Mouse (Mus musculus): Measurements from ENCODE around the gene Sh3bp1.

Sh3bp1 gene

GRCm38 (mm10) chr15:78948152-78948725 is 48.7 kb downstream of the Sh3bp1 start:
- no peak for DNase-seq

DNA sequence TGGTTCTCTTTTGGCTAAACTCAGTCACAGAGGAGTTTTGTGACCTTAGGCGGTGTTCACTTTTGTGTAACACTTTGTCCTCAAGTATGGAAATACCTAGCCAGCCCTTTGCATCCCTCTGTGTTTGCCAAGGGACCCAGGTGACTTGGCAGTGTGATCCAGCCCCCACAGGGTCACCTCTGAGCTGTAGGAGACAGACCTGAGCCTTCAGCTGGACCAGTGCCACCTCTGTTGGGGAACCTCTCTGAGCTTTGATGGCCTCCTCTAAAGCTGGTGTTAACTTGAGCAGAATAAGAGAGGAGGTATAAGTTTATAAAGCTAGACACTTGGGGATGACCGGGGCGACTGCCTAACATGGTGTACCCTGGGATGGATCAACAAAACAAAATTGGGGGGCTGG is 49.3 kb downstream of the Sh3bp1 start:
- peak; percentile 66 for DNase-seq

- DNase-seq: no peak
Observed at GRCm38 (mm10) chr15:78955663-78956062, 56.1 kb downstream of the Sh3bp1 start.

GRCm38 (mm10) chr15:78956351-78956750 is 56.8 kb downstream of the Sh3bp1 start:
- no peak for DNase-seq

GRCm38 (mm10) chr15:78957021-78957420 is 57.5 kb downstream of the Sh3bp1 start:
- no peak for DNase-seq

GRCm38 (mm10) chr15:78959537-78959936 is 60.0 kb downstream of the Sh3bp1 start:
- DNase-seq: no peak

DNA sequence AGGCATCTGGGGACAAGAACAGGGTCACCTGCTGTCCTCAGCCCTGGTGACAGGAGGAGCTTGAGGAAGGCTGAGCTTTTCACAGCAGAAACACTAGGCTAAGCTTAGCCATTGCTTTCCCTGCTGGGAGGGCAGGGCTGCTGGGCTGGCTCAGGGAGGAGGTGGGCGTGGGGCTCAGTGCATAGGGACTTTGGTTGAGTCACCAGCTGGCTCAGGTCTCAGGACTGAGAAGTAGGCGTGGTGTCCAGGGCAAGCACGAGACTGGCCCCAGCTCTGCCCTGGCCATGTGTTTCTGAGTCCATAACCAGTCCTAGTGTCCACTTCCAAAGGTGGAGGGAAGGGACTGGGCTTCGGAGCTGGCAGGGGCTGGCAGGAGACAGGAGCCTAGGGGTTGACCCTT is 60.5 kb downstream of the Sh3bp1 start:
- no peak for DNase-seq
